Mouse (Mus musculus) forebrain, postnatal 0 days (tissue): Measurements from ENCODE around the gene Zbtb37. TPM values are rescaled to one million over a fixed set of nuclear protein-coding genes. Genes with fewer than 3 reads are reported as not detected.
"Not testable (repeated sequence)": the region's sequence is repeated elsewhere in the genome, so short reads cannot be mapped to it uniquely, and the experiment has no call there.

Experiments used
- ATAC-seq: fragments of 200-750 bp; cut with Nextera tagmentation; 2 replicates; pipeline ENCODE4 v1.8.0; 2017; ENCODE audit warnings: mild to moderate bottlenecking, moderate library complexity
- DNase-seq: peaks from one replicate; pipeline ENCODE4 v3.0.0-alpha.2; 2015
- H3K27ac ChIP-seq: fragments of 300-500 bp; sonication (generic); 2 replicates; pipeline ENCODE4 v1.5.1; 2014; ENCODE audit warnings: low read depth, mild to moderate bottlenecking, antibody characterized with exemption, low read length, moderate library complexity, mixed read lengths
- H3K27me3 ChIP-seq: fragments of 300-500 bp; sonication (generic); 2 replicates; pipeline ENCODE4 v1.6.1; 2014; ENCODE audit warnings: mild to moderate bottlenecking, low read length, mixed read lengths; ENCODE audit not compliant: insufficient read depth
- H3K36me3 ChIP-seq: fragments of 300-500 bp; sonication (generic); 2 replicates; pipeline ENCODE4 v1.6.1; 2014; ENCODE audit warnings: mild to moderate bottlenecking, moderate library complexity; ENCODE audit not compliant: insufficient read depth
- H3K4me1 ChIP-seq: fragments of 300-500 bp; sonication (generic); 2 replicates; pipeline ENCODE4 v1.6.1; 2014; ENCODE audit warnings: antibody characterized with exemption; ENCODE audit not compliant: insufficient read depth
- H3K4me2 ChIP-seq: fragments of 300-500 bp; sonication (generic); 2 replicates; pipeline ENCODE4 v1.6.1; 2014; ENCODE audit warnings: low read depth, mild to moderate bottlenecking, moderate library complexity
- H3K4me3 ChIP-seq: fragments of 300-500 bp; sonication (generic); 2 replicates; pipeline ENCODE4 v1.5.1; 2014; ENCODE audit warnings: low read depth, low read length, mixed read lengths
- H3K9ac ChIP-seq: fragments of 300-500 bp; sonication (generic); 2 replicates; pipeline ENCODE4 v1.6.1; 2014; ENCODE audit warnings: mild to moderate bottlenecking
- H3K9me3 ChIP-seq: fragments of 300-500 bp; sonication (generic); 2 replicates; pipeline ENCODE4 v1.6.1; 2016; ENCODE audit warnings: low read length
- CTCF ChIP-seq: sonication (generic); IDR thresholded peaks from 2 replicates; pipeline ENCODE4 v1.5.1; 2016; ENCODE audit warnings: antibody characterized with exemption, control low read depth, low read depth
- WGBS: fragments of 180-500 bp; shearing (Covaris S2); extraction: QIAGEN DNeasy Blood & Tissue Kit; methylation state at CpG from one replicate; pipeline ENCODE4 v1.1.7; 2014; 5-methylcytosine and 5-hydroxymethylcytosine counted together
- polyA plus RNA-seq: library from polyadenylated mRNA; unstranded; fragments of >200 nt; fragmentation: Nextera tagmentation; extraction: Ambion mirVana; gene quantifications from 2 replicates; pipeline ENCODE4 v1.2.1, GENCODE M21; 2015
- total RNA-seq: library from RNA; depleted of rRNA; stranded (reverse); fragments of >200 nt; gene quantifications from 2 replicates; pipeline ENCODE4 v1.2.3, GENCODE M21; 2014

Zbtb37 gene
- total and polyA plus RNA-seq, 2 experiments from 2014 or later, result 7.9 to 30.2 TPM

GRCm38 (mm10) chr1:161033856-161034434 lies 704 bp downstream of the Zbtb37 start:
- peak overlapping the region; percentile 89 for H3K27ac ChIP-seq
- H3K4me2 ChIP-seq, result peak overlapping the region; percentile 58
- no peaks in the 10 kb centered on the region for H3K9me3 ChIP-seq
- 1% methylated on average over 21 of the region's 21 CpGs for WGBS
- no peaks in the 10 kb centered on the region for H3K27me3 ChIP-seq
- ATAC-seq (no peak; the same call in 1 of the 2 replicates), DNase-seq (no peak)
- H3K9ac ChIP-seq, result peak overlapping the region; percentile 77
- H3K4me3 ChIP-seq, result peak overlapping the region; percentile 88
- H3K4me1 ChIP-seq, result peaks cover 11% of the 10 kb centered on the region; the same call in 1 of the 2 replicates
- no peak for TF ChIP-seq CTCF
- H3K36me3 ChIP-seq, result peaks cover 47% of the 10 kb centered on the region

GRCm38 (mm10) chr1:161032345-161032744 lies 2.3 kb downstream of the Zbtb37 start:
- no peak overlapping the region for H3K4me3 ChIP-seq
- peaks cover 33% of the 10 kb centered on the region for H3K36me3 ChIP-seq
- no peak for TF ChIP-seq CTCF
- H3K27me3 ChIP-seq, result no peaks in the 10 kb centered on the region
- H3K27ac ChIP-seq, result no peak overlapping the region
- H3K4me2 ChIP-seq, result no peak overlapping the region
- H3K9ac ChIP-seq, result no peak overlapping the region
- DNase-seq, result no peak
- no peak for ATAC-seq
- peaks cover 11% of the 10 kb centered on the region; the same call in 1 of the 2 replicates for H3K4me1 ChIP-seq
- 93% methylated on average over 7 of the region's 7 CpGs for WGBS
- no peaks in the 10 kb centered on the region for H3K9me3 ChIP-seq

DNA sequence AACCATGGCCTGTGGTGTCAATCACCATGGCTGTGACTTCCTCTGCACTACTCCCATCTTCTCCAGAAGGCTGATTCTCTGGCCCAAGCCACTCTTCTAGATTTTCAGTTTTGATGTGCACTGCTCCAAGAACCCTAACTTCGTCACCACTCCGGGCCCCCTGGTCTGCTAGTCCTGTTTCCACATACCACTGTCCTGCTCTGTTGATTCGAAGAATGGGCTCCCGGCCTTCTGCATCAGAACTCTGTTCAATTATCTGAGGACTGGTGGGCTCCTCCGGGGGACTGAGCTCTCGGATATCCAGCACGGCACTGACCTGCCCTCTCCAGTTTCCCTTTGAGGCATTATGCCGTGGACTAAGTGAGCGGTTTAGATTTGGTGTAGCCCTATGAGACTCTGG lies 2.8 kb downstream of the Zbtb37 start:
- DNase-seq, result no peak
- Histone ChIP-seq H3K4me1 (peaks cover 10% of the 10 kb centered on the region; the same call in 1 of the 2 replicates), H3K27ac (no peak overlapping the region), H3K9ac (no peak overlapping the region), H3K9me3 (no peaks in the 10 kb centered on the region), H3K4me3 (no peak overlapping the region), H3K36me3 (peaks cover 36% of the 10 kb centered on the region; the same call in 1 of the 2 replicates), H3K4me2 (no peak overlapping the region), H3K27me3 (no peaks in the 10 kb centered on the region)
- no peak for ATAC-seq
- 93% methylated on average over 9 of the region's 9 CpGs for WGBS
- TF ChIP-seq CTCF, result no peak

GRCm38 (mm10) chr1:161030058-161030457 lies 4.6 kb downstream of the Zbtb37 start:
- WGBS, result 95% methylated on average over 3 of the region's 3 CpGs
- Histone ChIP-seq H3K4me2 (no peak overlapping the region), H3K27ac (no peak overlapping the region), H3K9me3 (no peaks in the 10 kb centered on the region), H3K4me3 (no peak overlapping the region), H3K27me3 (no peaks in the 10 kb centered on the region), H3K36me3 (peaks cover 32% of the 10 kb centered on the region; the same call in 1 of the 2 replicates), H3K9ac (no peak overlapping the region), H3K4me1 (peaks cover 6% of the 10 kb centered on the region; the same call in 1 of the 2 replicates)
- no peak for DNase-seq
- TF ChIP-seq CTCF, result no peak
- no peak for ATAC-seq

DNA sequence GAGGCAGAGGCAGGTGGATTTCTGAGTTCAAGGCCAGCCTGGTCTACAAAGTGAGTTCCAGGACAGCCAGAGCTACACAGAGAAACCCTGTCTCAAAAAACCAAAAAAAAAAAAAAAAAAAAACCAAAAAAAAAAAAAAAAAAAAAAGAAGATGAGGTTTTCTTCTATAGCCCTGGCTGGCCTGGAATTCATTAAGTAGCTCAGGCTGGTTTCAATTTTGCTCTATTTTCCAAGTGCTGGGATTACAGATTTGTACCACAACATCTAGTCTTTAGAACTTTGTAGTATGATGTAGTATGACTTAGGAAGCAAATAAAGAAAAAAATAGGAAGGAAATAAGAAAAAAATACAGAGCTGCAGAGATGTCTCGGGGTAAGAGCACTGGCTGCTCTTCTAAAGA lies 6.2 kb downstream of the Zbtb37 start:
- not testable (repeated sequence) for H3K4me2 ChIP-seq, H3K27me3 ChIP-seq, H3K9me3 ChIP-seq, ATAC-seq, H3K4me3 ChIP-seq, H3K9ac ChIP-seq, H3K4me1 ChIP-seq, H3K27ac ChIP-seq, DNase-seq
- peaks cover 34% of the 10 kb centered on the region; the same call in 1 of the 2 replicates for H3K36me3 ChIP-seq
- WGBS, result 93% methylated on average over 1 of the region's 1 CpGs

DNA sequence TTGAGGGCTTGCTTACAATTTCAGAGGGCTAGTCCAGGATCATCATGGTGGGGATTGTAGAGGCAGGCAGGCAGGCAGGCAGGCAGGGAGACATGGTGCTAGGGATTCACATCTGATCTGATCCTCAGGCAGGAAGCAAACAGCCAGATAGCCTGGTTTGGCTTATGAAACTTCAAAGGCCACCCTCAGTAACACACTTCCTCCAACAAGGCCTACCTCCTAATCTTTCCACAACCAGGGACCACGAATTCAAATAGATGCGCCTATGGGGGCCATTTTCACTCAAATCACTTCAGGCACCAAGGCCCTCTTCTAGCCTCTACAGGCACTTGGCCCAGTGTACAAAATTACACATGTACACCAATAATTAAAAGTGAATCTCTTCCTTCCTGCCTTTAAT lies 7.5 kb downstream of the Zbtb37 start:
- no peak for DNase-seq
- no peak overlapping the region for H3K4me2 ChIP-seq
- no peaks in the 10 kb centered on the region for H3K4me1 ChIP-seq
- H3K9me3 ChIP-seq, result no peaks in the 10 kb centered on the region
- WGBS, result 96% methylated on average over 2 of the region's 2 CpGs
- no peak overlapping the region for H3K4me3 ChIP-seq
- no peak overlapping the region for H3K9ac ChIP-seq
- ATAC-seq, result no peak
- H3K36me3 ChIP-seq, result peaks cover 30% of the 10 kb centered on the region; the same call in 1 of the 2 replicates
- H3K27ac ChIP-seq, result no peak overlapping the region
- H3K27me3 ChIP-seq, result no peaks in the 10 kb centered on the region
- no peak for TF ChIP-seq CTCF

DNA sequence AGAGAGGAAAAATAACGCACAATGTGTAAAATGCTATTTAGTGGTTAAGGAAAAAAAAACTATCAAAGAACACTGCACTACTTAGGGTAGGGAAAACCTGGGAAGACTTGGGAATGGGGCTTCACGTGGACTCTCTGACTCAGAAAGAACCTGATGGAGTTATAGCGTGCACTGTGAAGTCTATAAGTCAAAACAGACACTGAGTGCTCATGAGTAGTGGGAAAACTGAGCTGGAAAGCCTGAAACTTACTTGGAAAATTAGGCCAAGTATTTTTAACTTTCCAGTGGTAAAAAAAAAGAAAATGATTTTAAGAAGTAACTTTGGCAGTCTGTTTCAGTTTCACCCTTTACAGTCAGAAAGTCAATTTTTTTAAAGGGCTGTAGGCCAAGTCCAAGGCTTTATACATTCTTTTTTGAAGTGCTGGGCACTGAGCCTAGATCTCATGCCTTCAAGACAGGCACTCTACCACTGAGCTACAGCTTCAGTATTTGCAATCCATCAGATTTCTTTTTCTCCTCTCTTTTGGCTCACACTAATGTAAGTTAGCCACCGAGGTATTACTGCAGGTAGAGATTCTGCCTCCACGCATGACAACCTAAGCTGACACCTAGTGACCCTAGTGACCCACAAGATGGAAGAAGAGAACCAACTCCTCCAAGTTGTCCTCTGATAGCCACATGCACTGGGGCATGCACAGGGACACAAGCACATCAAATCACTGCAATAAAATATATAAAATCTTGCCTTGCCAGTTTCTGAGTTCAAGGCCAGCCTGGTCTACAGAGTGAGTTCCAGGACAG lies 9.0 kb downstream of the Zbtb37 start:
- WGBS, result 83% methylated on average over 5 of the region's 5 CpGs
- Histone ChIP-seq H3K9me3 (no peaks in the 10 kb centered on the region), H3K27me3 (no peaks in the 10 kb centered on the region), H3K4me1 (no peaks in the 10 kb centered on the region), H3K27ac (no peak overlapping the region; the same call in 1 of the 2 replicates), H3K4me2 (no peak overlapping the region), H3K4me3 (no peak overlapping the region), H3K36me3 (peaks cover 22% of the 10 kb centered on the region; the same call in 1 of the 2 replicates), H3K9ac (no peak overlapping the region)
- no peak for TF ChIP-seq CTCF
- DNase-seq (no peak), ATAC-seq (no peak)
